Mouse (Mus musculus) megakaryocyte-erythroid progenitor cell, adult 5-6 weeks (primary cell): ENCODE measurements around the gene Nsun2. TPM values are rescaled to one million over a fixed set of nuclear protein-coding genes. Genes with fewer than 3 reads are reported as not detected.

Experiments used
- ATAC-seq: replicated peaks from 2 replicates; pipeline ENCODE4 v1.8.0; 2016; ENCODE audit warnings: mild to moderate bottlenecking, inconsistent platforms; ENCODE audit not compliant: severe bottlenecking, poor library complexity, low FRiP score, low TSS enrichment
- total RNA-seq, 2 experiments: library from RNA; stranded (forward) in 1 of 2; stranded (reverse) in 1 of 2; fragments of 200-1000, 215-1000 nt in 1 of 2; fragments of >200 nt in 1 of 2; fragmentation: Nextera tagmentation in 1 of 2; gene quantifications; 2 replicates each; pipeline ENCODE4 v1.2.3; 2014 to 2017

Gene Nsun2
- total RNA-seq, 2 experiments from 2014 or later = 194 to 335 TPM

DNA sequence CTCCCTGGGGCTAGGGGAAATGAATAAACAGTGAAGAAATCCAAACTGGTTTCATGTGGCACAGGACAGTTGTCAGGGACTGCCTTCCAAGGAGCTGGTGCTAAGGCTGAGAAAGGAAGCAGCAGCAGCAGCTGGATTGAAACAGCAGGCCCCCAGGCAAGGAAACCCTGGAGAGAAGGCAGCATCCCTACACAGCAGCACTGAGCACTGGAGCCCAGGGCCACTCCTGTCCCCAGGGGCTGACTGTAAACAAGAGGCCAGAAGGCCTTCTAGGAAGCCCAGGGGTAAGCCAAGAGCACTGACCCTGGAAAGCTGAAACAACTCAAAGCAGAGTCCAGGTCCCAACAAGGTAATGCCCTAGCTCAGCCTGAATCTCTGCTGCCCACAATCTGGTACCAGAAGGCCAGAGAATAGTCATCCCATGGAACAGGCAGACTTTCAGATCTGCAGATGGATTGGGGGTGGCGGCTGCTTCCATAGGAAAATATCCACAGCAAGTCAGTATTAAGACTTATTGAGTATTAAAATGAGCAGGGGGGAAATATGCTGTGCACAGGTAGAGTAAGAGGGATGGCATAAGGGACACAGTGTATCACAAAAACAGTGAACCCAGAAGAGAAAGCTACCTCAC, 11.3 kb upstream of the Nsun2 start:
- no peak for ATAC-seq

DNA sequence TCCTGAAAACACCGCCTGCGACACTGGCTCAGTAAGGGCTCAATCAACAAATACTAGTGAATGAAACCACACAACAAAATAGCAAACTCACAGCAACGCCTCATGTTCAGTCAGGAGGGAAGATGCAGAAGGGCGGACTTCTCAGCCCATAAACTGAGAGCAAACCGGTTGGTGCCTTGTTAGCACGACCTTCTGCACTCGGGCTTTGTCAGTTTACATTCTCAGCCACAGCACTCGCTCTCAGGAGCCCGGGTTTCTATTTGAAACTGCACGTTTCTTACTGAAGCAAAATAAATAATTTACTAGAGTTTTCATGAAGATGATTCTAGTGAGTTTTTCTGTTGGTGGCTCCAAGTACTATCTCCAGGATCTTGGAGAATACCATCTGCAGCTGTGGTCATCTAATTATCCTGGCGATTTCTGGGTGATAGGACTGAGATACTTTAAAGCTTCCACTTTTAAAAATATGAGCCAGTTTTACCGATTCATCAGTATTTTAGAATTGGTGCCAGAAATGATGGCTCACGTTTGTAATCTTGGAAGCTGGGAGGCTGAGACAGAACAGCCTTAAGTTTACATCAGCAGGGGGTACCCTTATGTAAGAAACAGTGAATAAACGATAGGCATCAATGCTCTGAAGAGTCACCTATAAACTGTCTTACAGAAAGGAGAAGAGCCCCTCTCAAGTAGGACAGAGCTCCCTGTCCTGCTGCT, 9.9 kb upstream of the Nsun2 start:
- ATAC-seq = no peak

DNA sequence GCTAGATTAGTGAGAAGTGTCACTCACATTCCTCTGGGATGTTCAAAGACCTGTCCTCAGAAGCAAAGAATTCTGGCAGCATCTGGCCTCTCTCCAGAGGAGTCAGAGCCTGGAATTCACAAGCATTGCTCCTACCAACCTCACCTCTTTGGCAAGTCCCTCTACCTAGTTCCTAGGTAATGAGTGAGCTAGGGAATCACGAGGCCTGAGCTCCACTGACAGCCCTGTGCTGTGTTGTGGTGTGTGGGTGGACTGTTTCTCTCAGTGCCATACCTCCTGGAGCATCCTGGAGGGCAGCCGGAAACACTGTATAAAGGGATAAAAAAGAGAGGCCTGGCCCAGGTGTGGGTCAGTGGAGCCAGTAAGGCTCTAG, 9.4 kb upstream of the Nsun2 start:
- ATAC-seq = no peak

DNA sequence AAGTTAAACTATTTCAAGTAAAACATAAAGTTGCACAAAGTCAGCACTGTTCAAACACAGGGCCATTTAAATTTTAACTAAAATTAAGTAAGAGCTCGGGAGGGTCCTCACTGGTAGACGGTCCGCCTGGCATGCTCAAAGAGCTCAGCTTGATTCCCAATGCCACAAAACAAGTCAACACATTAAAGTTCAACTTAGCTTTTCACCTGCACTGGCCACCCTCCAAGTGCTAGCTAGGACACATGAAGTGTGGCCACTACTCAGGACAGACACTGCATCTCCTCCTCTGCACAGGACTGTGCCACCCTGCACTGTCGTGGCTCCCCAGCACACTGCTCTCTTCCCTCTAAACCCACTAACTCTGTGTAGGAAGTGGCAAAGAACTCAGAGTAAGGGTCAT, 7.7 kb upstream of the Nsun2 start:
- ATAC-seq = no peak

DNA sequence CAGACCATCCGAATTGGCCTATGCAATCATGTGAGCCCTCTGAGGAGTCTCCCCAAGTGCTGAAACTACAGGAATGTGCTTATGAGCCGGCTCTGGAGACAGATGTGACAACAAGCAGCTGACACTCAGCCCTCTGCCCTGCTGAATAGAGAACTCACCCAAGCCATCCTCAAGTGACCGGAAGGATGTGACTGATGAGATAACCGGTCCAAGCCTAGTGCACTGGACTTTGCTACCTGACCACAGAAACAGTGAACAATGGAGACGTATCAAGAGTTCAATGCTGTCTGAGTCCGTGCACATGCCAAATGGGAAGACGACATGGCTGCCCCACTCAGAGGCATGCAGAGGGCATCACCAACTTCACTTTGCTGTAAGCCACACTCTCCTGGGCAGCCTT, 5.0 kb upstream of the Nsun2 start:
- no peak for ATAC-seq

DNA sequence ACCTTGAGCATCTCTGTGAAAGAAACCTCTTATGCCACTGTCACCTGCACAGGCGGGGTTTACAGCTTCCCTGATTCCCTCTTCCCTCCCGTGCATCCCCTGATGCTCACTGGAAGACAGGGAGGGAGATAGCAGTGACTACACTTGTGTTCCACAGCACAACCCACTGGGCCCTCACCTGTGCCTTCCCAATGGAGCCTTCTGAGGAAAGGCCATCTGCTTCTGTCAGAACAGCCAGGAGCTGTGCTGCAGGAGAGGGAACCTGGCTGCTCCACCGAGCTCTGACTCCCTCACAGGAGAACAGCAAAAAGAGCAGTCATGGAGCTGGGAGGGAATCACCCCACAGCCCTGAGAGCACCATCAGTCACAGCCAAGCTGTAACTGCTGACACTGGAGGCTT, 3.4 kb upstream of the Nsun2 start:
- no peak for ATAC-seq

DNA sequence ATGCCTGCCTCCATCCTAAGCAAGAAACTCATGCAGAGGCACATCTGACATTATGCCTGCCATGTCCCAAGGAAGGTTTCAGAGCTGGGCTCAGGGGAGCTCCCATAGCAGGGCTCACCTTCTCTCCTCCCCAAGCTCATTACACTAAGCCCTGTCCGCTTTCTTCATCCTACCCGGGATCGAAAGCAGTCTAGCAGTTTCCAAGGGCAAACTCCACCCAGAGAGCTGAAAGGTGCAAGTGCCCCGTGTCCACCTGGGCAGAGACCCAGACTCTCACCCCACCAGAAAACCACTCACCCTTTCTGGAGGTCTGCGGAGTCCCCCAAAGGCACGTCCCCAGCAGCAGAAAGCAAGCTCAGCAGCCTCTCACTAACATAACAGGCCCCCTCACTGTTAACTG, 2.6 kb upstream of the Nsun2 start:
- no peak for ATAC-seq

DNA sequence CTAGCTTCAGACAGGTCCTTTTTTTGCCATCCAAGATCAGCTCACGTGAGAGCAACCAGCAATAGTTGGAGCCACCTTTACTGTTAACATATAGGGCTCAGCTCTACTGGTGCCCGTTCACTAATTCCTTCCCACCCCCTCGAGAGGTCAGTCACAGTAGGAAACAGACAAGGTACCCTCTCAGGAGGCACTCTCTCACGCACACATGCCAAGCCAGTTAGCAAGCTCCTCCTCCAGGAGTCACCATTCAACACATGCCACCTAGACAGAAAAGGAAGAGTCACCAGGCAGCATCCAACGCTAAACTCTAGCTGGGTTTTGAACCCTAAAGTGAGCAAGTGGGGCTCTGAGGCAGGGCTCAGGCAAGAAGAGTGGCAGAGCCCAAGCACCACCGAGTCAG, 2.1 kb upstream of the Nsun2 start:
- no peak for ATAC-seq

DNA sequence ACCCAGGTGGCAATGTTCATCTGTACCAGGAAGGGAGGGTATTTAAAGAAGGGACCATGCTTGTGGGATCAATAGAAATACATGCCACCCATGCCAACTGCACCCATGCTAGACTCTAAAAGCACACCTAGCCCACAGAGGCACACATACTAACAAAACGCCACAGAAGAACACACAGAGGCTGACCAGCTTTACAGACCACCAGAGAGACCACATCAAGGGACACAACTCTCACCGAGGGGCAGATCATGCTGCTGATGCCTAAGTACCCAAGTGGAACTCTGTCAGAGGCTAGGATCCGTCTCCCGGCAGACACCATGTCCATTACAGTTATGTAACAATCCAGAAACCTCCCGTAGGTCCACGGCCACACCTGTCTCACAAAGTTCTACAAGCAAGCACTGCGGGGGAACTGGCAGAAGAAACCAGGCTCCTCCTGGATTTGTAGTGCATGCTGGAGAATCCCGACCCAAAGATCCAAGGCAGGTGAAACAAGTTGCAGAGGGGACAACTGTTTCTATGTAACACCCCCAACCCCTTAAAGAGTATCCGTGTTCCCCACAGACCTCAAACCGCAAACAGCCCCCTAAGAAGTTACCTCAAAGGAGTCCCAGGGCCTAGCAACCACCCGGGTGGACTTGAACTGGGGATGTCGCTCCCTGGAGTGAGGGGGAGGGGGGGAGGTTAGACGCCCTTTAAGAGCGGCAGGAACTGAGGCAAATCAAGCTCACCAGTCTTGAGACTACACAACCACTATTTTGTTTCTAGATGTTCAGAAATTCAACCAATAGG, 1.2 kb upstream of the Nsun2 start:
- ATAC-seq = no peak

DNA sequence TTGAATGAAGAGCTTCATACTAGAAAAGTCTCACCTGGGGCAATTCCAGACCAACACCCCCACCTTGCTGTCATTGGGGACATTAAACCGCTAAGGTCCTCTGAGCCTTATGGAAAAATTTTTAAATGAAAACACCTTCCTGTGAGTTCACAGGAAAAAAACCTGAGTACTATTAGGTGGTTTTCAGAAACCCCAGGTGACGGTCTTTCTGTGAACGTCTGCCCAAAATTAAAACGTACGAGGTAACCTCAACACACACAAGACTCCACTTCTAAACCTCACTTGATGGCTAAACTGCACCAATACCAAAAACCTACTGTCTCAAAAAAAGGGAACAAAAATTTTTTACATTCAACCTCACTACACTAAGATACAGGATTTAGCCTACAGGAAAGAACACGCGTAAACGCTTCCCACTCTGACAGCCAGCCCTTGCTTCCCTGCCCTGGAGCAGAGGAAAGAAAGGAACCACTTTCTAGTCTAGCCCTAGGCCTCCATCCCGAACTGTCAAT, 597 bp upstream of the Nsun2 start:
- no peak for ATAC-seq

DNA sequence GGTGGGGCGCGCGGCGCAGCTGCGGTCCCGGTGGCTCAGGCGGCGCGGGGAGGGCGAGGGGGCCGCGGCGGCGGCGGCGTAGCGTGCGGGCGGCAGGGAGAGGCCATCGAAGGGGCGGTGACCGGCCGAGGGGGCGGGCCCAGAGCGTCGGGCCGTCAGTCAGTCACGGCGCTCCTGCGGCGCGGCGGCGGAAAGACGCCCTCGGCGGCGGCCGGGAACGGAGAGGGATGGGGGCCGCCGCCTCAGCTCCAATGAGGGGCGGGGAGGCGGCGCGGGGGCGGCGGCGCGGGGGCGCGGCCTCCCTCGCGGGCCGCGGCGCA, 748 bp downstream of the Nsun2 start, which contains the start of gene Tent4a:
Tent4a (minus strand) TSS at position 284 of the 320 bp plus-strand sequence.
- ATAC-seq = peak; percentile 64

DNA sequence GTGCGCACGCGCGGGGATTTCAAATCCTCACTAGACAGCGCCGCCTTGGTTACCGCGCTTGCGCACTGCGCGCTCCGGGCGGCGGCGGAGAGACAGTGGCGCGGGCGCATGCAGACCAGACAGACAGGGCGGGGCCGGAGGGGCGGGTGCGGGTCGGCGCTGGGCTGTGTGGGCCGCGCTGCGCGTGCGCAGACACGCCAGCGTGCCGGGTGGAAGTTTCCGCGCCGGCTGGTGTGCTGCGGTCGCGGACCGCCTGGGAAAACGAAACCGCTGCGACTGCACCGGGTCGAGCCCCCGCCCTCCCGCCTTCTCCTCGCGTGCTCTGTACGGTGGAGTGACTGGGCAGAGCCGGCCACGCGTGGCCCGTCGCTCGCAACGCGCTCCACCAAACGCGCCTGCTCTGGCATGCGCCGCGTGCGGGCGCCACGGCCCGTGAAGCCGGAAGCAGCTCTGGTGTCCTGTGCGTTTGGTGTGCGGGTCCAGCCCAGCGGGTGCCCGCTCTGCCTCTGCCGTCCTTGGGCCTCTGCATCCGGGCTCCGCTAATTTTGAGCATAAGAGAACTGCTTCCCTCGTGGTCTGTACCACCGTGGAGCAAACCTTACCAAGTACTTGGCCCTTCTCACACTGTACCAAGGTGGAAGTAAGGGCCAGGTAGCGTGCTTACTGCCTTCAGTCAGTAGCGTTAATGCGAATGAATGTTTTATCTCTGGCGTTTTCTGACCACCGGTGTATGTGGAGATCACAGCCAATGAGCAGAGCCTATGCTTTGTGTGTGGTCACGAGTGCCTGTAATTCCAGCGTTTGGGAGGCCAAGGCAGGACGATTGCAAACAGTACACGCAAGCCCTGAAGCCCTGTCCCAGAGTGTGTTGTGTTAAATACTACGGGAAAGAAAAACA, 1.4 kb downstream of the Nsun2 start:
- ATAC-seq = peak; percentile 77

DNA sequence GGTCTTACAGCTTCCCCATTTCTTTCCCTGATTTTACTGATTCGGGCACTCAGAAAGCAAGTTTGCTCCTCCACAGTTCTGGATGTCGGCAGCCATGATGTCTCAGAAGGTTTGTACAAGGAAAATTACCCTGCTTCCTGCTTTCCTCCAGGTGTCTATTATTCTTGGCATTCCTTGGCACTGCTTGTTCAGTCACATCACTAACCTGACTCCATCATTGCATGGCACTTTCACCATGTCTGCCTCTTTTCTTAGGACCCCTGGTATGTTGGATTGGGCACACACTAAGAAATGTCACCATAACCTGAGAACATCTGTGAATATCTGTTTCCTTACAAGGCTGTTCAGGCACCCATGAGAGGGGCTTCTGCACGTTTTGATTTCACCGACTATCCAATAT, 2.5 kb downstream of the Nsun2 start:
- no peak for ATAC-seq

DNA sequence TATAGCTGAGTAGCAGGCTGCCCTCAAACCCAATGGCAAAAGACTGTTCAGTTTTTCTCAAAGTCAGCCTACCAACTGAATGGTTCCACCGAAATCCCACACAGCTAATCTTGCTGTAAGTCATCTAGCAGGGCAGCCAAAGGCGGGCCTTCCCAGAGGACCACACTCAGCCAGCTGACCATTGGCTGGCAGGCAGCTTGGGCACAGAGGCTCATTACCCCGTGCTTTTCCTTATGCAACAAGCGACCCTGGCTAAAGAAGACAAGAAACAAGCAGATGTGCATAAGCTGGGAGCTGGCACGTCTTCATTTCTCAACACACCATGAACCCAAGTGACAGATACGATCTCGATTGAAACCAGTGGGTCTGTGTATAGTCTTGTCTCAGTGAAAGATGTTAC, 3.8 kb downstream of the Nsun2 start:
- no peak for ATAC-seq

DNA sequence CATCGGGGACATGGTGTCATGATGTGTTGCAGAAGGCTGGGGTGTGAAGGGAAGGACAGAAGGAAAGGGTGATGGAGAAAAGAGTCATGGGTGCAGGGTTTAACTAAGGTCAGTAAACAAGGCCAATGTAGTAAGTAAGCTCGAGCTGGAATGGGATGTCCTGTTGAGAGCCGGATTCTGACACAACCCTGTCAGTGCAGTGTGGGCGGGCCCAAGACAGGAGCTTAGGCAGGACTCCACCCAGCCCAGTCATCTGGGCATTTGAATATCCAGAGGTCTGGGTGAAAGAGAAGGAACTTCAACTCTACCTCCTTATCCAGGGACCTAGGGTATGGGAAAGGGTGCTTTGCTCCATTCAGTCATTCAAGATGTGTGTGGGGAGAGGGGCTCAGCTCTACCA, 4.8 kb downstream of the Nsun2 start:
- ATAC-seq = no peak

DNA sequence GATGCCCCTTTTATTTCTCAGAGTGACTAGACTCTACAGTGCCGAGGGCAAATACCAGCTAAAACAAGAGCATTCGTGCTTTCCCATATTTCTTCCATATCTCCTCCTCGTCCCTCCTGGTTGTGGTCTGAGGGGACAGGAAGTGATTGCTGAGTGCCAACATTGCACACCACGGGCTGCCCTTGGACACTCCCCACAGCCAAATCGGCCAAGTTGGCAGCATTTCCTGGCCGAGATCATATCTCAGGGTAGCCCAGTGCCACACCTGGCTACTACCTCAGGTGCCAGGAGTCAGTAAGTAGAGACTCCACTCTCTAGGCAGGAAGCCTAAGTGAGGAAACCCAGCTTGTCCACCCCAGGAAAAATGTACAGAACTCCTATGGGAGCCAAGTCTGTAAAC, 7.7 kb downstream of the Nsun2 start:
- no peak for ATAC-seq

DNA sequence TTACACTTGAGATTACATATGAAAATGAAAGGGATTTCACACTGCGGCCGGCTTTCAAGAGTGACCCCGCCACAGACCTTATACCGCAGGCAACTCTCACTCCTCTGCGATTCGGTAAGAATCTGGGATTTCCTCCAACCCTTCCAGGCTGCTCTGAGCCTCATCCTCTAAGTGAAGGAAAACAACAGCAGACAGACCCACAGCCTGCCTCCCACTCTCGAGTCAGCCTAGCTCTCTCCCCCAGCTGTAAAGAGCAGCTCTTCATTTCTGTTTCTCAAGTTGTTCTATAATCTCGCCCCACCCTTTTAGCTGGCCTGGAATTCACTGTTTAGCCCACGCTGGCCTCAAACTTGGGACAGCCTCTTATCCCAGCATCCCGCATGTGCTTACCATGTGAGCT, 8.2 kb downstream of the Nsun2 start:
- no peak for ATAC-seq

DNA sequence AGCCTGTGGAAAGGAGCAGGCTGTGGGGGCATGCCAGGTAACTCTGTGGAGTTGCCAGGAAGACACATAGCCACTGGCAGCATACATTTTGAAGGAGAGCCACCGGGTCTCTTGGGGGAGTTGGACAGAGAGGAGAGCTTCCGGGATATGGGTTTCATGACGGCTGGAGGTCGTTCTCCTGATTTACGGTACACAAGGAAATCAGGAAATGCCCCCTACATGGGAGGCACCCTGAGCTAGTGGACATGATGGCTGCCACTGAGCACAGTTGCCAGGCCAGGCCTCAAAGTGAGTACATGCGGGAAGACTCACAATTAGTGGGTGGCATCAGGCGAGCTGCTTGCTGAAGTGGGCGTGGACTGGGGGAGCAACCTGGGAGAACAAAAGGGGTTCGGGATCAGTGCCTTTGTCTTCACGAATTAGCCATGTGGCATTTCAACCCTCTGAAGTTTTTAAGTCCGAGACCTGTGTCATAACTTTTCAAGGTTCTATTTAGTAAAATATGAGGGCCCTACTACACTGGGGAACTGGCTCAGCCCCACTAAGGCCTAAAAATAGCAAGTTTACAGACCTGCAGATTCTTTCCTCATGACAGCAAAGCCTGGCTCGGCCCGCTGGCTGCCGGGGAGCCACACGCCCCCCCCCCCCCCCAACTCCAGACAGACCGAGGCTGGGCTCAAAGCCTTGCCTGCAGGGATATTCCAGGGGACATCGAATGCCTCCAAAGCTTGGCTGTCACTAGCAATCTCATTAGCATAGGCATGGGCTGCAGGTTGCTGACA, 9.2 kb downstream of the Nsun2 start:
- no peak for ATAC-seq

DNA sequence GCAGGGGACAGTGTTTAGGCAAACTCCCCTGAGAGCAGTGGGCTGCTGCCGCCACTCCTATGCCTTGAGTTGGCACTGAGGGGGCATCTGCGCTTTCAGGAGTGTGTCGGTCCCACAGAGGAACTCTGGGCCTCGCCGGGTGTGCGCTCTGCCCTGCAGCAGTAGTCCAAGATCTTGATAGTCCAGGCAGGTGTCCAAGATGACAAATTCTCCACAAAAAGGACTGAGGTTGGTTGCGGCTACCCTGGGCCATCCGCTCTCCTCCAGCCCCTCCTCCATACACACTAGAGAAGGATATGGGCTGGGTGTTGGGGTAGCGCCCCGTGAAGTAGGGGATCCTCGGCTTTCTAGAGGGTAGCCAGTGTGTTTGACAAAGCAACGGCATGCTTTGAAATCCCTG, 10.0 kb downstream of the Nsun2 start:
- ATAC-seq = no peak
